Mouse (Mus musculus) urinary bladder, postnatal 10 days (tissue): ENCODE results near the gene Sall2.
"Not testable (repeated sequence)": the region's sequence is repeated elsewhere in the genome, so short reads cannot be mapped to it uniquely, and the experiment has no call there.

Source experiments
- DNase-seq: peaks from one replicate; pipeline ENCODE4 v3.0.0; 2022; ENCODE audit warnings: low spot score

The Sall2 gene

GRCm38 (mm10) chr14:52303517-52303916, 25.0 kb downstream of the Sall2 start:
- not testable (repeated sequence) for DNase-seq

- no peak for DNase-seq
Measured at GRCm38 (mm10) chr14:52295558-52296264, 32.9 kb downstream of the Sall2 start.

GRCm38 (mm10) chr14:52284191-52284590, 44.4 kb downstream of the Sall2 start:
- DNase-seq = no peak

DNA sequence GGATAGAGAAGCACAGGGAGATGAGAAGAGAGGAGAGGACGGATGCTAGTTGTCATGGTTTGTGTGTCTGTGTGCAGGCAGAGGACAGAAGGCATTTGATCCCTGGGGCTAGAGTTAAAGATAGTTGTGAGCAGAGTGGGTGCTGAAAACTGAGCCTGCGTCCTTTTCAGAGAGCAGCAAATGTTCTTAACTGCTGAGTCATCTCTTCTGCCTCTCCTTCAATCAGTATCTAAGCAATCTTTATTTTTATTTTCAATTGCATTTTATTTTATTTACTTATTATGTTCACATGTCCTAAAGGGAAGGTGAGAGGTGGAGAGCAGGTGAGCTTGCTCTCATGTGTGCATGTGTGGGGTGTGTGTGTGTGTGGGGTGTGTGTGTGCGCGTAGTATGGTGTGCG, 44.9 kb downstream of the Sall2 start:
- no peak for DNase-seq

GRCm38 (mm10) chr14:52279747-52280120, 48.8 kb downstream of the Sall2 start:
- DNase-seq = no peak

DNA sequence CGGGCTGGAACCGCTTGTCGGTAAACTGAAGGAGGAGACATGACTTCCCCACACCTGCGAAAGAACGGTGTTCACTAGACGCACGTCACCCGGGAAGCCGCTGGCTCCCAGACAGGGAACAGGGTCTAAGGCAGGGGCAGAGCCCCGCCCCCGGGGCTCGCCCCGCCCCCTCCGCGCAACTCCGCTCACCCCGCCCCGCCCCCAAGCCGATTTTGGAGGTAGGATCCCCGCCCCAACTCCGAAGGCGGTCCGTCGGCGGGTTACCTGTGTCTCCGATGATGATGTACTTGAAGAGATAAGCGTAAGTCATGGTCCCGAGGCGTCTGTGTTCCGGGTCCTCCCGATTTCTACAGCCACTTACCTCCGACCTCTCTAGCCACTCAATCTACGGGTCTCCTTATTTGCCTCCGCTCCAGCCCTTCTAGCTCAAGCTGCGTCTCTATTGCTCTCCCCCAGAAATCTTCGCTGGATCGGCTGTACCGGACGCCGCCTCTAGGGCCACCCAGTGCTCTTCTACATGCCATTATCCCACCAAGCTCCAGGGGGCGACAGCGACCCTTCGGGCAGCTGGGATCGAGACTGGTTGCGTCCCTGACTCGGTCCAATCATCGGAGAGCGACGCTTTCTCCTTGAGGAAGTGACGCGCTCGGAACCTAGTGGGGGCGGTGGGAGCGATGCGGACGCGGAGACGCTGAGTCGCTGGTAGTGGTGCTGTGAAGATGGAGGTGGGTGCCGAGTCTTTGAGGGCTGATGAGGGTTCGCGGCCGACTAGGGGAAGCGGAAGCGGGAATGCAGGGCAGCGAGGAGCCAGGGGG, 49.4 kb downstream of the Sall2 start, which contains the start of the genes Tox4 and Rab2b:
Gene Tox4, plus strand, starts transcription at position 215 of the 815 bp plus-strand sequence.
Gene Rab2b, minus strand, starts transcription at position 614 of the 815 bp plus-strand sequence.
- peak; percentile 90 for DNase-seq

DNA sequence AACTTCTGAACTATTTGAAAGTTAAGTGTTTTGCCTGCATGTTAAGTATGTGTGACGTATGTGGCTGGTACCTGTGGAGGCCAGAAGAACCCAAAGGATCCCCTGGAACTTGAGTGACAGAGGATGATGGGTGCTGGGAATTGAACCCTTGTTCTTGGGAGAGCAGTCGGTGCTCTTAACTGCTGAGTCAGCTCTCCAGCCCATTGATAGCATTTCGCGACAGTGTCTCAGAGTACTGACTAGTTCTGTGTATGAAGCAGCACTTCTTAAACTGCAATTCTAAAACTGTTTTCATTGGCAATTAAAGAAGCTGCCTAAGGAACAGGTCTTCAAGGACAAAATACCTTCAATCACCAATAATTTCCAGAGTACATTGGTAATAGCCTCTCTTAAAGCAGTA, 51.4 kb downstream of the Sall2 start:
- no peak for DNase-seq

DNA sequence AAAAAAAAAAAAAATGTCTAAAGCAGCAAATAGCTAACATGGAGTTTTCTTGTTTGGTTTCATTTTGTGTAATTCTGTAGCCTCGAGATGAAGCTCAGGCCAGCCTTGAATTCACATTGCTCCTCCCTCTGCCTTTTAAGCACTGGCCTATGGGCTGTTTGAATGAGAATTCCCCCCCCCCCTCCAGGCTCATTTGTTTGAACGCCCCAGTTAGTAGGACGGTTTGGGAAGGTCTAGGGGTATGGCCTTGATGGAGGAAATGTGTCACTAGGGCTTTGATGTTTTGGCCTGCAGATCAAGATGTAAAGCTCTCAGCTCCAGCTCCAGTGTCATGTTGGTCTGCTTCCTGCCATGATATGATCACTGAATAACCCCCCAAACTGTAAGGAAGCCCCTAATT, 55.8 kb downstream of the Sall2 start:
- no peak for DNase-seq
